Mouse (Mus musculus) heart, adult 2 months (tissue): ENCODE results near the gene Mdga1. TPM values are rescaled to one million over a fixed set of nuclear protein-coding genes. Genes with fewer than 3 reads are reported as not detected.

Experiments
- DNase-seq, 2 experiments: peaks; one replicate each; pipeline ENCODE4 v3.0.0; 2021
- H3K27ac ChIP-seq: fragments of 200-600 bp; 2 replicates; pipeline ENCODE4 v1.8.1; 2022
- H3K27me3 ChIP-seq: fragments of 200-500 bp; 2 replicates; pipeline ENCODE4 v1.6.1; 2012; ENCODE audit warnings: mild to moderate bottlenecking, low read length, inconsistent platforms, mixed read lengths; ENCODE audit not compliant: control insufficient read depth, insufficient read depth
- H3K36me3 ChIP-seq: fragments of 200-500 bp; 2 replicates; pipeline ENCODE4 v1.6.1; 2012; ENCODE audit warnings: low read length, inconsistent platforms; ENCODE audit not compliant: control insufficient read depth, insufficient read depth
- H3K4me1 ChIP-seq: fragments of 200-500 bp; 2 replicates; pipeline ENCODE4 v1.6.1; 2011; ENCODE audit warnings: low read length; ENCODE audit not compliant: control insufficient read depth, insufficient read depth
- H3K4me3 ChIP-seq: fragments of 200-600 bp; 2 replicates; pipeline ENCODE4 v1.8.1; 2022
- H3K79me2 ChIP-seq: fragments of 200-500 bp; replicated peaks from 2 replicates; pipeline ENCODE4 v1.6.1; 2012; ENCODE audit warnings: mild to moderate bottlenecking, inconsistent platforms, low read length, moderate library complexity, mixed read lengths; ENCODE audit not compliant: control insufficient read depth, insufficient read depth
- H3K9ac ChIP-seq: fragments of 200-500 bp; 2 replicates; pipeline ENCODE4 v1.6.1; 2012; ENCODE audit warnings: low read depth, mild to moderate bottlenecking, control low read depth, inconsistent platforms, low read length, mixed read lengths
- CTCF ChIP-seq: fragments of 200-600 bp; IDR thresholded peaks from 2 replicates; pipeline ENCODE4 v1.8.1; 2022; ENCODE audit warnings: antibody characterized with exemption, mild to moderate bottlenecking, moderate library complexity
- EP300 ChIP-seq: fragments of 200-500 bp; IDR thresholded peaks from 2 replicates; pipeline ENCODE4 v1.6.1; 2011; ENCODE audit warnings: low read depth, low read length, control low read depth; ENCODE audit not compliant: insufficient read depth
- POLR2A ChIP-seq: fragments of 200-500 bp; IDR thresholded peaks from 2 replicates; pipeline ENCODE4 v1.6.1; 2011; ENCODE audit warnings: mild to moderate bottlenecking, low read depth, low read length, control low read depth; ENCODE audit not compliant: insufficient read depth
- WGBS: fragments of 180-500 bp; shearing (Covaris S2); methylation state at CpG from one replicate; pipeline ENCODE4 v1.1.7; 2018; 5-methylcytosine and 5-hydroxymethylcytosine counted together
- intact Hi-C: fragments of 180-260 bp; cut with DNase I; formaldehyde crosslinking; loops from one replicate; pipeline ENCODE4 v1.15.1; 2025
- polyA plus RNA-seq: library from polyadenylated mRNA; depleted of rRNA; stranded (reverse); fragments of >200 nt; gene quantifications from 2 replicates; pipeline ENCODE4 v1.2.3, GENCODE M21; 2012
- total RNA-seq, 2 experiments: library from RNA; stranded (reverse); gene quantifications; 2 replicates each; pipeline ENCODE4 v1.2.3; 2021

Gene Mdga1
- total and polyA plus RNA-seq, 3 experiments = 13.4 to 26.3 (median 15.4) TPM

DNA sequence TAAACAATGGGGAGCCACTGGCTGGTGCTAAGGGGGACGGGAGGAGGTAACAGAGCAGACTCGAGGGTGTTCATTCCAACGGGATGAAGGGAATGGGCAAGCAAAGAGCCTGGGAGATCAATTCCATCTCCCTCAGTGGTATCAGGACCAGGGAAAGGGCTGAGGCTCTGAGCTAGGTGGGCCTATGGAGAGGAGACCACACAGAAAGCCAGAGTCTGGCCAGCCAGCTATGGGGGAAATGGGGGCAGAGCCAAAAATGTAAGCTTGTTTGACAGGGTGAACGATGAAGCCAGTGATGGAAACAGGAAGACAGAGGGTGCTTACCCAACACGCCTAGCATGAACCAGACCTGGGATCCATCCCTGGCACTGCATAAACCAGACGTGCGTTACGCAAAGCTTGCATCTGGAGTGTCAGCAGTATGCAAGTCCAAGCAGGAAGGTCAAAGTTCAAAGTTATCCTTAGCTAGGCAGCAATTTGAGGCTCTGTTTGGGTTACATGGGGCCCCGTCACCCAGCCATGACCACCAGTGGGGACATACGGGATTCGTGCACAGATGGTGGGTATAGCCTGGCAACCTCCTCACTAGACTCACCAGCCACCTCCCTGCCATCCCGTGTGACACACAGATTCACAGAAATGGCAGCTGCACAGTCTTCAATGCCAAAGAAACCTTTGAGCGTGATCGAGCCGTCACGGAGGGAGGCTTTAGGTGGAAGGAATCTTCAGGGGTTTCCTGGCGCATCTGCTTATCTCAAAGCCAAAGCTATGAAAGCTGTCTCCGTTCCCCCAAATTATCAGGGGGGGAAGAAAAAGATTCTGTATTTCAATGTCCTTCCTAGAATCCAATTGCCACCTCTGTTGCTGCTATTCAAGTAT, 113.9 kb downstream of the Mdga1 start:
- Histone ChIP-seq H3K4me3 (no peak overlapping the region), H3K4me1 (no peaks in the 10 kb centered on the region), H3K79me2 (no peaks in the 10 kb centered on the region), H3K27me3 (no peaks in the 10 kb centered on the region), H3K36me3 (no peaks in the 10 kb centered on the region), H3K9ac (no peak overlapping the region), H3K27ac (no peak overlapping the region)
- 77% methylated on average over 18 of the region's 18 CpGs for WGBS
- no peak for DNase-seq
- TF ChIP-seq EP300 (no peak), POLR2A (no peak), CTCF (no peak)
- intact Hi-C loops = no loop called here

DNA sequence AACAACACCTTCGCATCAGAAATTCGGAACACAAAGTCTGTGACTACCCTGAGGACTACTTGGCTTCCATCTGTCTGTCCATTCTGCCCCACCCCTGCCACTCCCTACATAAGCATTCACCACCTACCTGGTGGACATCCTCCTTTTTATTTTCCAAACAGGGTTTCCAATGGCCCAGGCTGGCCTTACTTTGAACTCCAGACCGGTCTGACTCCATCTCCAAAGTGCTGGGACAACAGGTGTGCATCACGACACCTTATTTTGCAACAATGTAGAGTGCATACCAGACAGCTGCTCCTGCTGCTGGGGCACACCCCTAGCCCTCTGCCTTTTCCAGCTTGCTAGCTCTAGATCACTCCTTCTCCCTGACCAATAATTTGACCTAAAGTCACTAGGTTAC, 115.1 kb downstream of the Mdga1 start:
- Histone ChIP-seq H3K27me3 (no peaks in the 10 kb centered on the region), H3K36me3 (no peaks in the 10 kb centered on the region), H3K79me2 (no peaks in the 10 kb centered on the region), H3K4me1 (no peaks in the 10 kb centered on the region), H3K9ac (no peak overlapping the region), H3K27ac (no peak overlapping the region), H3K4me3 (no peak overlapping the region)
- TF ChIP-seq CTCF (no peak), POLR2A (no peak), EP300 (no peak)
- DNase-seq = no peak
- 91% methylated on average over 4 of the region's 4 CpGs for WGBS
- intact Hi-C loops = loop anchor here (5.0 kb wide), 1 partner anchor 58 kb away; no protein-coding TSS in a partner anchor

DNA sequence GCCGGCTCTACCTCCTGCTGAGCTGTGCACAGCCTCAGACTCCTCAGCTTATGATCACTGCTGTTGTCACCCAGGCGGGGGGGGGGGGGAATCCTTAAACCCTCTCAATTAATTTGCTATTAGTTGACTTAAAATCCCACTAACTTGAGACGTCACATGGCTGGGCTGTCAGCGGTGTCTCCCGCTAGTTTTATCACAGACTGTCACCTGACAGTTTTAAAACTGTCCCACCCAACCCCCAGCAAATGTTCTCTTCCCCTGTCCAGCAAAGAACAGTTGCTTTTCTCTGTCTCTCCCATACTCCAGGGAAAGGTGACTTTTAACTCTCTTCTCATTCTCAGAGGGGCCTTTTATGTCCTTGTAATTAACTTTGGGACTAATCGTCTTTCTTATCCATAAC, 115.5 kb downstream of the Mdga1 start:
- TF ChIP-seq POLR2A (no peak), CTCF (no peak)
- H3K4me3 ChIP-seq = no peak overlapping the region
- DNase-seq = no peak
- no peaks in the 10 kb centered on the region for H3K4me1 ChIP-seq
- 72% methylated on average over 6 of the region's 6 CpGs for WGBS
- intact Hi-C loops = loop anchor here (5.0 kb wide), 1 partner anchor 57 kb away; no protein-coding TSS in a partner anchor
- no peaks in the 10 kb centered on the region for H3K27me3 ChIP-seq
- no peak overlapping the region for H3K9ac ChIP-seq
- H3K79me2 ChIP-seq = no peaks in the 10 kb centered on the region
- no peaks in the 10 kb centered on the region for H3K36me3 ChIP-seq
- no peak overlapping the region for H3K27ac ChIP-seq

DNA sequence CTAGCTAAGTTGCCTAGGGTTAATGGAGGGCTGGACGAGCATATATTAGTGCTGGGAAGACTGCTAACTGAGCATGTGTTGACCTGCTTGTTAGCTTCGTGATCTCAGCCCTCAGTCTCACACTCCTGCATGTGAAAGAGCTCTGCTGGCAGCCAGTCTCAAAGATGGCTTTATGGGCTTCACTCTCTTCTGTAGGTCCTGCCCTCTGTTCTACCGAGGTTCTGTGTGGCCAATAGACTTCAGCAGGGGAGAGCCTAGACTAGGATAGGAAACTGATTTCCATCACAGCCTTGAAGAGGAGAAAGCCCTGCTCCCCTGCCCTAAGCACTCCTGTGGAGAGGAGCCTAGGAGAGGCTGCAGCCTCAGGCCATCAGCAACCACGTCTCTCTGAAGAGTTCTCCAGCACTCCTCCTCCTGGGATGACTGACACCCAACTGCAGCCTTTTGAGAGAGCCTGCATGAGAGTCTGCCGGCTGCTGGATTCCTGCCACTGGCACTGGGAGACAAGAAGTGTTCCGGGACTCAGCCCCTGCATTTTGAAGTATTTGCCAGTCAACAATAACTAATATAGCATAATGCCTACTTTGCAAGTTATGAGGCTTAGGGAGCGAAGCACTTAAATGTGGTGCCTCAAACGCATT, 116.9 kb downstream of the Mdga1 start:
- Histone ChIP-seq H3K36me3 (no peaks in the 10 kb centered on the region), H3K4me3 (no peak overlapping the region), H3K9ac (no peak overlapping the region), H3K27ac (no peak overlapping the region), H3K4me1 (no peaks in the 10 kb centered on the region), H3K27me3 (no peaks in the 10 kb centered on the region), H3K79me2 (no peaks in the 10 kb centered on the region)
- WGBS = 38% methylated on average over 8 of the region's 8 CpGs
- no peak for TF ChIP-seq CTCF
- no peak for TF ChIP-seq POLR2A
- TF ChIP-seq EP300 = no peak
- intact Hi-C loops = loop anchor here (5.0 kb wide), 1 partner anchor 56 kb away; no protein-coding TSS in a partner anchor
- peak; percentile 35 to 51 for DNase-seq

DNA sequence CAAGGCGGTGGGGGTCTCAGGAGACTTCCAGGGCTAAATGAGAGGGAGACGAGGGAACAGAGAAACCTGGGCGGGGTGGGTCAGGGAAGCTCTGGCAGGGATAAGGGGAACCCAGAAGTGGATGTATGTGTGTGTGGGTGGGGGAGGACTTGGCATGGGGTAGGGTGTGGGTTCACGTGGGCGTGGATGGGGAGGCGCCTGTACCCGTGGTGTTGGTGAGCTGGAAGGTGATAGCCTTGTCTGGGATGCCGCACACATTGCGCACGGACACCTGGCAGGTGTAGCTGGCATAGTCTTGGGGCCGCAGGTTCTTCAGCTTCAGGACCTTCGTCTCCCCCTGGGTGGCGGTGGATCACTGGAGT, 120.5 kb downstream of the Mdga1 start:
- H3K36me3 ChIP-seq = no peaks in the 10 kb centered on the region
- 81% methylated on average over 13 of the region's 13 CpGs for WGBS

DNA sequence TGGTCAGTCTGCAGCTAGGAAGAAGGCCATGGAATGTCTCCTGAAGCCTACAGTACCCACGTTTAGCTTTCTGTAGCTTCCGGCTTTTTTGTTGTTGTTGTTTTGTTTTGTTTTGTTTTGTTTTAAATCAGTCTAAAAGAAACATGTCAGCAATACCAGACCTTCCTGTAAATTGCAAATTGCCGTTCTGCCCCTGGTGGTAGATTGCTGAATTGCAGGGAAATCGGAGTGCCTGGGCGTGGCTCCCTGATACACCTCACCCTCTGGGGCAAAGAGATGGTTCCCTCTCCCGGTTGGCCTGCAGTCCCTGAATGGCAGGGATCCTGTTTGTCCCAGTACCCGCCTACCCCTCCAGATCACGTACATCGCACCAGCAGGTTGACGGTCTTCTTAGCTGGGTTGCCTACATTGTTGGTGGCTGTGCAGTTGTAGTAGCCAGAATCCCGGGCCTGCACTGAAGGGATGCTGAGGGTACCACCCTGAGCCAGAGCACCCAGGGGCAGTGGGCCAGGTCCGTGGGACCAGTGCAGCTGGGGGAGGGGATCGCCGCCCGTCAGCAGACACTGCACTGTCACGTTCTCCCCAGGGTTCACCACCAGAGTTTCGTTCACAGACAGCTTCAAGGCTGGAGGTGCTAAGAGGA, 121.0 kb downstream of the Mdga1 start:
- Histone ChIP-seq H3K27me3 (no peaks in the 10 kb centered on the region), H3K9ac (no peak overlapping the region), H3K79me2 (no peaks in the 10 kb centered on the region), H3K4me1 (no peaks in the 10 kb centered on the region), H3K4me3 (no peak overlapping the region), H3K27ac (no peak overlapping the region), H3K36me3 (no peaks in the 10 kb centered on the region)
- intact Hi-C loops = no loop called here
- DNase-seq = peak; percentile 57 to 78
- TF ChIP-seq CTCF (peak; percentile 90), POLR2A (no peak)
- WGBS = 43% methylated on average over 17 of the region's 17 CpGs

More for the DNA sequence above, 120.5 kb downstream of the Mdga1 start:
- Histone ChIP-seq H3K4me1 (no peaks in the 10 kb centered on the region), H3K27ac (no peak overlapping the region), H3K4me3 (no peak overlapping the region), H3K79me2 (no peaks in the 10 kb centered on the region), H3K9ac (no peak overlapping the region), H3K27me3 (no peaks in the 10 kb centered on the region)
- no peak for DNase-seq
- intact Hi-C loops = no loop called here
- TF ChIP-seq EP300 = no peak
- no peak for TF ChIP-seq CTCF
- no peak for TF ChIP-seq POLR2A
